Mouse (Mus musculus) ES-E14 (cell line): ENCODE data around the gene Nxpe3. TPM values are rescaled to one million over a fixed set of nuclear protein-coding genes. Genes with fewer than 3 reads are reported as not detected.

ENCODE experiments used
- DNase-seq: peaks from one replicate; pipeline ENCODE4 v3.0.0-alpha.2; 2013; ENCODE audit warnings: low read depth, low spot score
- H3K27ac ChIP-seq: 2 replicates; pipeline ENCODE4 v1.5.1; 2012; ENCODE audit warnings: low read depth, mild to moderate bottlenecking, low read length, moderate library complexity, mixed read lengths; ENCODE audit not compliant: poor library complexity, insufficient read depth, severe bottlenecking
- H3K36me3 ChIP-seq: 2 replicates; pipeline ENCODE4 v1.6.1; 2012; ENCODE audit warnings: mild to moderate bottlenecking, low read length, moderate library complexity, mixed read lengths; ENCODE audit not compliant: control insufficient read depth, poor library complexity, insufficient read depth, severe bottlenecking
- H3K4me1 ChIP-seq, 2 experiments: fragments of 150-350 bp in 1 of 2; sonication (generic) in 1 of 2; 2 replicates each; pipeline ENCODE4 v1.6.1; 2012; ENCODE audit warnings: low read length in 2 of 2, mild to moderate bottlenecking in 1 of 2, mixed read lengths in 1 of 2; ENCODE audit not compliant: control insufficient read depth in 2 of 2, insufficient read depth in 2 of 2, poor library complexity in 1 of 2
- H3K4me3 ChIP-seq, 2 experiments: fragments of 150-350 bp in 1 of 2; sonication (generic) in 1 of 2; 2 replicates each; pipeline ENCODE4 v1.5.1; 2012; ENCODE audit warnings: low read length in 2 of 2, low read depth in 1 of 2, mild to moderate bottlenecking in 1 of 2, mixed read lengths in 1 of 2; ENCODE audit not compliant: insufficient read depth in 1 of 2, poor library complexity in 1 of 2, severe bottlenecking in 1 of 2
- H3K9ac ChIP-seq: 2 replicates; pipeline ENCODE4 v1.6.1; 2012; ENCODE audit warnings: low read depth, mild to moderate bottlenecking, low read length, mixed read lengths; ENCODE audit not compliant: poor library complexity, insufficient read depth, severe bottlenecking
- H3K9me3 ChIP-seq: fragments of 150-350 bp; sonication (generic); 2 replicates; pipeline ENCODE4 v1.6.1; 2012; ENCODE audit warnings: low read depth, mild to moderate bottlenecking, low read length; ENCODE audit not compliant: control insufficient read depth, insufficient read depth
- CHD2 ChIP-seq: IDR thresholded peaks from 2 replicates; pipeline ENCODE4 v1.6.1; 2014; ENCODE audit warnings: mild to moderate bottlenecking, low read depth, low read length, inconsistent platforms
- HCFC1 ChIP-seq: IDR thresholded peaks from 2 replicates; pipeline ENCODE4 v1.6.1; 2012; ENCODE audit warnings: low read length, inconsistent platforms, borderline replicate concordance; ENCODE audit not compliant: insufficient read depth
- MAFK ChIP-seq: IDR thresholded peaks from 2 replicates; pipeline ENCODE4 v1.6.1; 2014; ENCODE audit warnings: mild to moderate bottlenecking, low read depth, low read length, inconsistent platforms; ENCODE audit not compliant: insufficient read depth
- ZC3H11A ChIP-seq: IDR thresholded peaks from 2 replicates; pipeline ENCODE4 v1.6.1; 2012; ENCODE audit warnings: low read depth, mild to moderate bottlenecking, inconsistent platforms, low read length, borderline replicate concordance
- ZNF384 ChIP-seq: IDR thresholded peaks from 2 replicates; pipeline ENCODE4 v1.6.1; 2012; ENCODE audit warnings: low read depth, low read length, inconsistent platforms
- in situ Hi-C, 2 experiments: fragments of 600-800 bp; cut with MboI; formaldehyde crosslinking; loops; one replicate each; pipeline ENCODE4 v1.15.1; 2025; ENCODE audit warnings: low sequenced_read_pairs in 2 of 2, inconsistent platforms in 1 of 2; ENCODE audit not compliant: unreplicated experiment in 2 of 2
- total RNA-seq: library from RNA; depleted of rRNA; stranded (reverse); fragments of 300-350 nt; gene quantifications from 2 replicates; pipeline ENCODE4 v1.2.3, GENCODE M21; 2012

Gene Nxpe3
- total RNA-seq, 1 experiment = 1.7 TPM

DNA sequence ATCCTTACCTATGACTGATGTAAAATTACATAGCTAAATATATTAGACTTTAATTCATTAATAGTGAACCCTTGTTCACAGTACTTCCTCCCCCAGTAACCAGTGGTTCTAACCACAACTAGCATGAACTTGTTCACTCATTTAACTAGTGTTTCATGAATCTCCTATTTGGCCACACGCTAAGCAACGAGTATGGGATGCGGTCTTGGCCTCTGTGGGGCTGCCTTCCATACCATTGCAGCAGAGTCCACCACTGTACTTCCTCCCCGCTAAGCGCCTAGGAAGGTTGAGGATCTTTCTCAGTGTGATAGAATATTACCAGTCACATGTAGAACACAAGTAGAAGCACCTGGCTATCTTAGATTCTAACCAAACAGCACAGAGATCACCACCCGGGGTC lies 85.7 kb downstream of the Nxpe3 start:
- in situ Hi-C loops = no loop called here

GRCm38 (mm10) chr16:55807505-55807932 lies 87.6 kb downstream of the Nxpe3 start:
- Histone ChIP-seq H3K9me3 (no peaks in the 10 kb centered on the region), H3K9ac (no peak overlapping the region), H3K4me1 (peaks cover 0 to 5% of the 10 kb centered on the region in 2 experiments; a peak in 1 of 4 replicates), H3K36me3 (peaks cover under 1% of the 10 kb centered on the region), H3K4me3 (no peak overlapping the region), H3K27ac (no peak overlapping the region)
- in situ Hi-C loops = no loop called here
- TF ChIP-seq MAFK (no peak), HCFC1 (no peak), ZC3H11A (no peak)
- no peak for DNase-seq

More for the DNA sequence above, 85.7 kb downstream of the Nxpe3 start:
- Histone ChIP-seq H3K4me1 (peaks cover 0 to 9% of the 10 kb centered on the region in 2 experiments; a peak in 1 of 4 replicates), H3K27ac (no peak overlapping the region), H3K4me3 (no peak overlapping the region), H3K9me3 (no peaks in the 10 kb centered on the region), H3K36me3 (peaks cover 10% of the 10 kb centered on the region), H3K9ac (no peak overlapping the region)
- TF ChIP-seq CHD2 = no peak
- no peak for TF ChIP-seq MAFK
- no peak for TF ChIP-seq ZC3H11A
- no peak for TF ChIP-seq HCFC1
- no peak for TF ChIP-seq ZNF384
- DNase-seq = no peak

DNA sequence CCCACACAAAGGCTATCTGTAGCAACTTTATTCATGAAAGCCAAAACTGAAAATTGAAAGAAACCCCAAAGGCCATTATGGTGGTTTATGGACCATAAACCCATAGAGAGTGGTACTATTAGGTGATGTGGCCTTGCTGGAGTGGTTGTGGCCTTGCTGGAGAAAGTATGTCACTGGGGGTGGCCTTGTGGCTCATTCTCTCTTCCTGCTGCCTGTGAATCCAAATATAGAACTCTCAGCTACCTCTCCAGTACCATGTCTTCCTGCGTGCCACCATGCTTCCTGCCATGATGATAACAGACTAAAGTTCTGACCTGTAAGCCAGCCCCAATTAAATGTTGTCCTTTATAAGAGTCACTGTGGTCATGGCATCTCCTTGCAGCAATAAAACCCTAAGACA lies 90.3 kb downstream of the Nxpe3 start:
- no peak for DNase-seq
- H3K4me3 ChIP-seq = no peak overlapping the region
- no peak for TF ChIP-seq CHD2
- no peak for TF ChIP-seq HCFC1
- no peak for TF ChIP-seq ZC3H11A
- no peak for TF ChIP-seq MAFK
- TF ChIP-seq ZNF384 = no peak
- H3K36me3 ChIP-seq = no peaks in the 10 kb centered on the region
- H3K27ac ChIP-seq = no peak overlapping the region
- in situ Hi-C loops = no loop called here
- peaks cover 0 to 5% of the 10 kb centered on the region in 2 experiments; a peak in 1 of 4 replicates for H3K4me1 ChIP-seq
- no peak overlapping the region for H3K9ac ChIP-seq
- H3K9me3 ChIP-seq = no peaks in the 10 kb centered on the region

- H3K4me1 ChIP-seq = no peaks in the 10 kb centered on the region
- TF ChIP-seq HCFC1 (no peak), CHD2 (no peak), ZC3H11A (no peak), ZNF384 (no peak), MAFK (no peak)
Measured at GRCm38 (mm10) chr16:55801629-55802028, 93.5 kb downstream of the Nxpe3 start.

GRCm38 (mm10) chr16:55798845-55799244 lies 96.2 kb downstream of the Nxpe3 start:
- no peaks in the 10 kb centered on the region for H3K4me1 ChIP-seq
- H3K4me3 ChIP-seq = no peak overlapping the region
- H3K9me3 ChIP-seq = no peaks in the 10 kb centered on the region
- TF ChIP-seq ZC3H11A = no peak
- no peak for TF ChIP-seq ZNF384
- no peak for TF ChIP-seq MAFK
- TF ChIP-seq CHD2 = no peak
- no peak for TF ChIP-seq HCFC1
- no peaks in the 10 kb centered on the region for H3K36me3 ChIP-seq
- no peak overlapping the region for H3K27ac ChIP-seq
- no peak overlapping the region for H3K9ac ChIP-seq
- no peak for DNase-seq
- in situ Hi-C loops = no loop called here

More at GRCm38 (mm10) chr16:55801629-55802028, 93.5 kb downstream of the Nxpe3 start:
- DNase-seq = no peak
- no peak overlapping the region for H3K9ac ChIP-seq
- in situ Hi-C loops = no loop called here
- no peak overlapping the region for H3K4me3 ChIP-seq
- H3K9me3 ChIP-seq = no peaks in the 10 kb centered on the region
- no peak overlapping the region for H3K27ac ChIP-seq
- no peaks in the 10 kb centered on the region for H3K36me3 ChIP-seq
